Mouse (Mus musculus): ENCODE data around the gene Methig1.

DNA sequence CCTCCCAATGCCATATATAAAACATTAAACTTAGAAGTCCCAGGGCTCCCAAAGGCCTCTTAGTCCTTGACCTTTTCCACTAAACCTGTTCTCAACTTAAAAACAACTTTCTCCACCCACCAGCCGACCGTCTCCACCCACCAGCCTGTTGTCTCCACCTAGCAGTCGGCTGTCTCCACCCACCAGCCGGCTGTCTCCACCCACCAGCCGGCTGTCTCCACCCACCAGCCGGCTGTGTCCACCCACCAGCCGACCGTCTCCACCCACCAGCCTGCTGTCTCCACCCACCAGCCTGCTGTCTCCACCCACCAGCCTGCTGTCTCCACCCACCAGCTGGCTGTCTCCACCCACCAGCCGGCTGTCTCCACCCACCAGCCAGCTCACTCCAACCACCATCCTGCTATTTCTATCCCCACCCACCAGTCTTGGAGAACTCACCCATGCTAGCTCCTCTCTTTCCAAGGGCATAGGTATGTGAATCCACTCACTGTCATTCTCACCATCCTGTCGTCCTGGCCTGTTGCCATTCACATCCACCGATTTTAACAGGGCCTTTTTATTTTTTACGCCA lies 28.8 kb upstream of the Methig1 start:
- TF ChIP-seq CTCF (IDR thresholded peaks at IDR 0.05; ENCODE audit: control insufficient read depth, insufficient read depth, insufficient read length) (no peak), MYOD1 (IDR thresholded peaks at IDR 0.05; ENCODE audit: control insufficient read depth, insufficient read length, low read depth) (no peak), MAX (IDR thresholded peaks at IDR 0.05) (no peak)
